Mouse (Mus musculus): ENCODE results near the gene 1700003E16Rik. TPM values are rescaled to one million over a fixed set of nuclear protein-coding genes. Genes with fewer than 3 reads are reported as not detected.

1700003E16Rik gene
- not detected in 4 replicates for total RNA-seq (2023)

GRCm38 (mm10) chr6:83156259-83156684 lies at the start of gene 1700003E16Rik, which contains the start of gene Wdr54:
TSS of gene 1700003E16Rik (plus strand) at chr6:83156404.
TSS of gene Wdr54 (minus strand) at chr6:83156397.

DNA sequence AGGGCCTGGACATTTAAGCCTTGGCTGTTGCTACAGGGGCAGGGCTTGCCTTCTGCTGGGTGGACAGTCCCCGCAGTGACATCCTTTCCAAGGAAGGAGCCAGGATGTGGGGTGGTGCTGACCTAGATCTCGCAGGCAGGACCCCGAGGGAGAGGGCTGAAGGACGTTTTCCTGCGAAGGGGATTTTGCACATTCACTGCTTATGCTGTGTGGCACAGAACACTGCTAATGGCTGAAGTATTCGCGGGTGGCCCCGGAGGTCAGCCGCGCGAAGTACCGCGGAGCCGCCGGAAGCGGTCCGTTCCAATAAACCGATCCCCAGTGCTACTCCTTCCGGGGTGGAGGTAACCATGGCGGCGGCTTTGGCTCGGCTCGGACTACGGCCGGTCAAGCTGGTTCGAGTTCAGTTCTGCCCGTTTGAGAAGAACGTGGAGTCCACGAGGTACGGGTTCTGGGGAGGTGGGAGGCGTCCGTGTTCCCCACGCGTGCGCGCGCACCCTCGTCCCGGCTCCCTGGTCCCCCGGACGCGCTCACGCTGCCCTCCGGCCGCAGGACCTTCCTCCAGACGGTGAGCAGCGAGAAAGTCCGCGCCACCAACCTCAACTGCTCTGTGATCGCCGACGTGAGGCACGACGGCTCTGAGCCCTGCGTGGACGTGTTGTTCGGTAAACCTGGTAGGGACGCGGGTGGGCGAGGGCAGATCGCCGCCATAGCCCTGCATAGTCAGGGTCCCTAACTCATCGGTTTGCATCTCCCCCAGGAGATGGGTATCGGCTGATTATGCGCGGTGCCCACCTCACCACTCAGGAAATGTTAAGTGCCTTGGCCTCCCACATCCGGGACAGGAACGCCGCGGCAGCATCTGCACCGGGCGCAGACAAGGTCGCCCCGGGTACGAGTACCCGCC lies 47.2 kb upstream of the 1700003E16Rik start, which contains the start of gene Mrpl53:
TSS of gene Mrpl53 (plus strand) at position 279 of the 907 bp plus-strand sequence.

GRCm38 (mm10) chr6:83115011-83115671 lies 41.1 kb upstream of the 1700003E16Rik start, which contains the start of gene Mogs:
TSS of gene Mogs (plus strand) at chr6:83115496.

GRCm38 (mm10) chr6:83120930-83121862 lies 35.0 kb upstream of the 1700003E16Rik start, which contains the start of gene Wbp1:
TSS of gene Wbp1 (minus strand) at chr6:83121559.

GRCm38 (mm10) chr6:83125331-83125730 lies 30.9 kb upstream of the 1700003E16Rik start, which contains the start of gene Ino80b:
TSS of gene Ino80b (minus strand) at chr6:83125431.

GRCm38 (mm10) chr6:83134951-83135513 lies 21.2 kb upstream of the 1700003E16Rik start, which contains the start of gene Rtkn:
TSS of gene Rtkn (plus strand) at chr6:83135463.

DNA sequence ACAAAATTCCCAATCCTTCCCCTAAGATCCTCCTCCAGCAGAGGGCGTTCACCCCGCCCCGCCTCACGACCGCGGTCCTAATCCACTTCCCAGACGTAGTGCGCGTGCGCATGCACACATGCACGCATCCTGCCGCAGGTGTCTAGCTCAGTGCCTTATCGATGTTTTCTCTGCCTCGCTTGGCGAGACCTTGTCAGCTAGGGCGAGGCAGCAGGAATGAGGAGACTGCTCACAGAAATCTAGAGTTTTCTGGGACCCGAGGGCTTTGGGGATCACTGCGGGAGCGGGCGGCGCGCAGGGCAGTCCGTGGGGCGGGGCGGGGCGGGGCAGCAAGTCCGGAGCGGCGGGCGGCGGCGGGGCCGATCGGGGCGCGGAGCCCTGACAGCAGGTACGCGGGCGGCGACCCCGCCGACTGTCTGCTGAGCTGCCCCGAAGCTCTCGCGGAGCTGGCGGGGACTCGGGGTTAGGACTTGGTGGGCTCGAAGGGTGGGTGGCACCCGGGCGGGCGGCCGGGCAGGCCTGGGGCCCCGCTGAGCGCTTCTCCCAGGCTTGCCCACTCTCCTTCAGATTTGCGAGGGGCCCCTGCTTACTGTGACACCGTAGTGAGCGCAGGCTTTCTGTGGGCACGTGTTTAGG lies 9.5 kb downstream of the 1700003E16Rik start, which contains the start of gene Dctn1:
TSS of gene Dctn1 (plus strand) at position 314 of the 636 bp plus-strand sequence.

Other genes starting within 250 kb of the 1700003E16Rik start
- gene Sema4f, start 216.6 kb upstream of the 1700003E16Rik start, total RNA-seq (2023), result 0.28 to 1.8 TPM (median 0.59 TPM) in 4 replicates
- 2.1 to 4.3 TPM (median 3.0 TPM) in 4 replicates for gene M1ap, start 209.5 kb upstream of the 1700003E16Rik start, total RNA-seq (2023)
- gene Dok1, start 122.9 kb upstream of the 1700003E16Rik start, total RNA-seq (2023), result 29.3 to 32.3 TPM (median 32.0 TPM) in 4 replicates
- 0.25 to 0.46 TPM in 2 of 4 replicates, not detected in the others for gene Loxl3, start 122.2 kb upstream of the 1700003E16Rik start, total RNA-seq (2023)
- gene Aup1, start 101.9 kb upstream of the 1700003E16Rik start, total RNA-seq (2023), result 381 to 401 TPM (median 385 TPM) in 4 replicates
- 48.8 to 53.5 TPM (median 51.5 TPM) in 4 replicates for gene Htra2, start 101.1 kb upstream of the 1700003E16Rik start, total RNA-seq (2023)
- 8.9 to 9.6 TPM (median 9.2 TPM) in 4 replicates for gene Dqx1, start 98.6 kb upstream of the 1700003E16Rik start, total RNA-seq (2023)
- not detected in 4 replicates for gene Tlx2, start 86.1 kb upstream of the 1700003E16Rik start, total RNA-seq (2023)
- gene Pcgf1, start 78.5 kb upstream of the 1700003E16Rik start, total RNA-seq (2023), result 21.1 to 26.0 TPM (median 23.4 TPM) in 4 replicates
- not detected in 4 replicates for gene Lbx2, start 70.0 kb upstream of the 1700003E16Rik start, total RNA-seq (2023)
- gene Ccdc142, start 54.8 kb upstream of the 1700003E16Rik start, total RNA-seq (2023), result 10.4 to 18.5 TPM (median 13.5 TPM) in 4 replicates
- 11.7 to 14.2 TPM (median 12.4 TPM) in 4 replicates for gene Gm42688, start 54.8 kb upstream of the 1700003E16Rik start, total RNA-seq (2023)
- gene Mrpl53, start 47.4 kb upstream of the 1700003E16Rik start, total RNA-seq (2023), result 23.0 to 35.3 TPM (median 27.6 TPM) in 4 replicates
- 27.6 to 34.5 TPM (median 31.8 TPM) in 4 replicates for gene Mogs, start 40.9 kb upstream of the 1700003E16Rik start, total RNA-seq (2023)
- 35.5 to 52.3 TPM (median 39.5 TPM) in 4 replicates for gene Wbp1, start 34.8 kb upstream of the 1700003E16Rik start, total RNA-seq (2023)
- 28.0 to 34.1 TPM (median 31.1 TPM) in 4 replicates for gene Ino80b, start 31.0 kb upstream of the 1700003E16Rik start, total RNA-seq (2023)
- not detected in 4 replicates for gene Rtkn, start 20.9 kb upstream of the 1700003E16Rik start, total RNA-seq (2023)
- 0.56 to 0.60 TPM in 2 of 4 replicates, not detected in the others for gene Wdr54, start within 50 bp of the 1700003E16Rik start, total RNA-seq (2023)
- gene Dctn1, start 9.5 kb downstream of the 1700003E16Rik start, total RNA-seq (2023), result 97.0 to 118 TPM (median 106 TPM) in 4 replicates
- not detected in 4 replicates for gene Slc4a5, start 63.4 kb downstream of the 1700003E16Rik start, total RNA-seq (2023)
- gene Mthfd2, start 169.5 kb downstream of the 1700003E16Rik start, total RNA-seq (2023), result 10.0 to 15.5 TPM (median 13.0 TPM) in 4 replicates
- gene Mob1a, start 169.6 kb downstream of the 1700003E16Rik start, total RNA-seq (2023), result 139 to 147 TPM (median 140 TPM) in 4 replicates
- 34.3 to 42.1 TPM (median 38.3 TPM) in 4 replicates for gene Bola3, start 192.7 kb downstream of the 1700003E16Rik start, total RNA-seq (2023)